Mouse (Mus musculus) gonadal fat pad, adult 2 months (tissue): ENCODE measurements around the gene Zc3h18. TPM values are rescaled to one million over a fixed set of nuclear protein-coding genes. Genes with fewer than 3 reads are reported as not detected.
A peak's percentile ranks its signal among the peaks of the same experiment; 100 is the strongest.

ENCODE experiments used
- DNase-seq: peaks from one replicate; pipeline ENCODE4 v3.0.0-alpha.2; 2012; ENCODE audit warnings: low read depth
- polyA plus RNA-seq: library from polyadenylated mRNA; depleted of rRNA; stranded (reverse); fragments of >200 nt; gene quantifications from 2 replicates; pipeline ENCODE4 v1.2.3, GENCODE M21; 2012

The Zc3h18 gene
- polyA plus RNA-seq, 1 experiment: 18.9 TPM

- no peak for DNase-seq
Measured at GRCm38 (mm10) chr8:122347811-122348552, 28.4 kb upstream of the Zc3h18 start.

- no peak for DNase-seq
Measured at GRCm38 (mm10) chr8:122349357-122350297, 26.8 kb upstream of the Zc3h18 start.

DNA sequence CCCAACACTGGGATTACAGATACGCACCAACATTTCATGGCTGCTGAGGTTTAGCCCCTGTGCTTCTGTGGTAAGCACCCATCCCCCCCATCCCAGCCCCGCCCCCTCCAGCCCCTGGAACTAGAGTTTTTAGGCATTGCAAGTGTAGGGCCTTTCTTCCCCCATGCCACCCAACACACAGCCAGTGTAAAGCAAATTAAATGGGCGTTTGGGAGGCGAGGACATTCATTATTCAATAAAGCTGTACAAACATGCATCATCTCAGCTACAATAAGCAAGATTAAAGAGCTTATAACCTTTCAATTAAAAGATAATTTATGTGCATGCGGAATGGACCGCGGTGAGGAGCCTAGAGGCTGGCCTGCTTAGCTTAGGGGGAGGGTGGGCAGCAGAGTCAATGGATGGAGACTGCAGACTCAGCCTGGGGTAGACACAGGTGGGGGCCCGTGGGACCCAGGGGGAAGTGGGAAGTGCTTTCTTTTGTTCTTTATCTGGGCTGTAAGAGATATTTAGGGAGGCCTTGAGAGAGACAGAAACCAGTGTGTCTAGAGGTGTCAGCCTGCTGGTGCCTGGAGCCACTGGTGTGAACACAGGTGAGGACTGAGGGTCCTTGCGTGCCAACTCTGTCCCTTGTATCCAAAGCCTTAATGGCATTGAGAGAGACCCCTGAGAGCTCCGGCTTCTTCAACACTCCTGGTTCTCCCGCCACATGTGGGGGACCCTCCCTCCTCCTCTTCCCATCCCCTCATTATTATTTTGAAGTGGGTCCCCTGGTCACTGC is 25.9 kb upstream of the Zc3h18 start:
- DNase-seq: no peak

GRCm38 (mm10) chr8:122354157-122354556 is 22.3 kb upstream of the Zc3h18 start:
- no peak for DNase-seq

- DNase-seq: peak; percentile 75
Measured at GRCm38 (mm10) chr8:122355642-122356606, 20.5 kb upstream of the Zc3h18 start.

- DNase-seq: no peak
Measured at GRCm38 (mm10) chr8:122357202-122357601, 19.2 kb upstream of the Zc3h18 start.

DNA sequence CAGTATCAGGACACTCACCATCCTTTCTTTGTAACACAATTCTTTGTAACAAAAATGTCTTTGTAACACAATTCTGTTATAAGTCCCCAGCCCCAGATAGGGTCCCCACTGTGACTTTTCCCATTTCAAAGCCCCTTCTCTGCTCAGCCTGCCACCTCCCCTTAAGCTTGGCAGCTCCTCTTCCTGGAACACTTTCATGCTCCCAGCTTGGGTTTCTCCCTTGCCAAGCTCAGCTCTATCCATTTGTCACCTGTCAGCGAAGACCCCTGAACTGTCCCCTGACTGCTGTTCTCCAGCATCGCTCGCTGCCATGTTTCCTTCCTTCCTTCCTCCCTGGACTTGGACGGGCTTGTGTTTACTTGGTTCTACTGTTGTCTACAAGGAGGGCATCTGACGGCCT is 18.8 kb upstream of the Zc3h18 start:
- no peak for DNase-seq

GRCm38 (mm10) chr8:122359111-122359775 is 17.2 kb upstream of the Zc3h18 start:
- no peak for DNase-seq

- DNase-seq: no peak
Measured at GRCm38 (mm10) chr8:122360696-122361416, 15.6 kb upstream of the Zc3h18 start, which contains the start of gene Trhr2. Trhr2 (minus strand) TSS chr8:122360746.

DNA sequence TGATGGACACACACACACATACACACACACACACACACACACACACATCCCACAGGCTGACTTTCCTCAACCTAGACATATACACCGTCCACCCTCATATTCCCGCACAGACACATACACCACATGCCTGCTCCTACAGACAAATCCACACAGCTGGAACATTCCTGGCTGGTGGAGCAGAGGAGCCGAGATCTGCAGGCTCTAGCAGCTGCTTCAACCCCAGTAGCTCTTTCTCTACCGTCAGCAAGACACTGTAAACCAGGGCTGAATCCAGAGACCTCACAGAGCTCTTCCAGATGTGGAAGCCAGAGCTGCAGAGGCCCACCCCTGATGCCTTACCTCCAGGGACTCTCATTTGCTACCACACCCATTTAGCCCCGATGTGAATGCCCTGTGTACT is 14.1 kb upstream of the Zc3h18 start:
- DNase-seq: no peak

- no peak for DNase-seq
Measured at GRCm38 (mm10) chr8:122362967-122363366, 13.4 kb upstream of the Zc3h18 start.

- no peak for DNase-seq
Measured at GRCm38 (mm10) chr8:122368494-122368893, 7.9 kb upstream of the Zc3h18 start.

DNA sequence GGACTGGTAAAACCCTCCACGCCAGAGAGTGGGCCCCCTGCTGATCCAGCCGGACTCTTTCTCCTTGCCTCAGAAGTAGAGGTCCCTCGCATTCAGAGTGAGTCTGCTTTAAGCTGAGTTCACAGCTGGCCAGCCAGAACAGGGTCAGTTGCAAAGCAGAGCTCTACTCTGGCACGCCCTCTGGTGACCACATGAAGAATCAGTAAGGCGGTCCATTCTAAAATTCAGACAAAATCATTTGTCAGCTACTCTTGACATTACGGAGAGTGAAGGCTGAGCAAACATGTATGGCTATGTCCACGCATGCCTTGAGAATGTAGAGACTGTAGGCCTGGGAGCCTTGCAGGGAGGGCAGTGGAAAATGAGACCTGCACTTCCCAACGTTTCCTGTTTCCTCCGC is 6.7 kb upstream of the Zc3h18 start:
- no peak for DNase-seq

DNA sequence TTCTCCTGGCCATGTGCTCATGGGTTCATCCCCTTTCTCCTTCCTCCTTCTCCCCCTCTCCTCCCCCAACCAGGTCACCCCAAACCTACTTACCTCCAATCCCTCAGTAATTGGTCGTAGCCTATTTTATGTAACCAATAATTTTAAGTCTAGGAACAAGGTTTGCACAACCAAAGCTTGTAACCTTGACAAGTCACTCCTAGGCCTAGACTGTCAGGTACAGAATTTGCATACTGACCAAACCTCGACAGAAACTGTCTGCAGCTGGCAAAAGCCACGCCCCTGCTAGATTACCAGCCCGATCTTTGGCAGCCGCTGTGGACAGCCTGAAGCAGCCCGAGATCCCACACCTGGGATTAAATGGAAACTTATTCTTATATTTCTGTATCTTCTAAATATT is 4.7 kb upstream of the Zc3h18 start:
- DNase-seq: no peak

DNA sequence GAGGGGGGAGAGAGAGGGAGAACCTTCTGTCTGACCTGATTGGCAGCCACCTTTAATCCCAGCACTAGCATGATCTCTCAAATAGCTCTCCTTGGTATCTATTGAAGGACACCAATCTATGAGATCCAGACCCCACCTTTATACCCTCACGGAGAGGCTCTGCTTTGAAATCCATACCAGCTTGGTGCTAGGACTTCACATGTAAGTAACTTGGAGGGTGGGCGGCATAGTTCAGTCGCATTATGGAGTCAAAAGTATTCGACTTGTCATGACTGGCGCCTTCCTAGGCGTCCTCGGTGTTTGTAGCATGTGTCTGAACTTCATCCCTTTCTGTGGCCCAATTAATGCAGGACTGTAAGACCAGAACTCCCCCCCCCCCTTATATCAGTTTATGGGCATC is 1.1 kb upstream of the Zc3h18 start:
- DNase-seq: no peak

DNA sequence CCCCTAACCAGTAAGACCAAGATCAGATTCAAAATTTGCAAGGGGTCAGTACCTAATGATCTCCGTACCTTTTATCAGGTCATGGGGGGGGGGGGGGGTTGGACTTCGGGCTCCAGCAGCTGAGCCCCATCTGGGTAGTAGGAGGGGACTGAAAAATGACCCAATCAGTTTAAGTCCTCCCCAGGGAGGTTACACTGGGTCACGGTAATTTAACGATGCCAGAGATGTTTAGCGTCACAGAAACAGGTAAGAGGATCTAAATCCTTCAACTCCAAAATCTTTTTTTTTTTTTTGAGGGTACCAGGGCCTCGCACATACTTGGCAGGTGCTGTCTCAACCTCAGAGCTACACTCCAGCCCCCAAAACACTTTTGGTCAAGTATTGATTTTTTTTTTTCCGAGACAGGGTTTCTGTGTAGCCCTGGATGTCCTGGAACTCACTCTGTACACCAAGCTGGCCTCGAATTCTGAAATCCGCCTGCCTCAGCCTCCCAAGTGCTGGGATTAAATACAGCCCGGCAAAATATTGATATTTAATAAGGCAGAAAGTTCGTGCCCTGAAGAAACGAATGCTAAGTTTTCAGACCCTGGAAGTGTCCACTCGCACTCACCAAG is 551 bp upstream of the Zc3h18 start:
- DNase-seq: no peak

DNA sequence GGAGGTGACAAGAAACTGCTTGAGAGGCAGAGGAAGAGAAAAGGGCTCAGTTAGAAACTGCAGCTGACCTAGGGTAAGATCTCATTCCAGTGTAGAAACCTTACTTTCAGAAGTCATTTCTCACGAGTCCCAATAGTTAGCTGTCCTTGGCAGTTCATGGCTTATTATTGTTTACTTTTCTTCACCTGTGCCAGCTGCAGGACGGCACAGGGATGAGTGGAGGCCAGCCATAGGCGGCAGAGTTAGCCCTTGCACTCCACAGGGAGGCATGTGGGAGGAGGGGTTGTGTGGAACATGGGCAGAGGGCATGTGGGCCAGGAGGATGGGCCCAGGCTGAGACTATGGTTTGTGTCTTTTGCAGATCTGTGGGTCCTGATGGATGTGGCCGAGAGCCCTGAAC is 6.6 kb downstream of the Zc3h18 start:
- no peak for DNase-seq

DNA sequence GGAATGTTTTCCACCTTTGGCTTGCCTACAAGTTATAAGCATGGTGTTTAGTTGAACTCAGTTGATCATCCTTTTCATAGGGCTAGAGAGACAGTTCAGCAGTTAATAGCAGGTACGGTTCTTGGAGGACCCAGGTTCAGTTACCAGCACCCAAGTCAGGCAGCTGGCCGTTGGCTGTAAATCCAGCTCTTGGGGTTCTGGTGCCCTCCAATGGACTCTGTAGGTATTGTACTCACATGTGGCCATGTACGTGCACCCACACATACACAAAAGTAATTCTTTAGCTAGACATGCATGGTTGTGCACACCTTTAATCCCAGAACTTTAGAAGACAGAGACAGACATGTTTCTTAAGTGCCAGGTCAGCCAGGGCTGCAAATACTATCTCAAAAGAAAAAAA is 12.9 kb downstream of the Zc3h18 start:
- no peak for DNase-seq

DNA sequence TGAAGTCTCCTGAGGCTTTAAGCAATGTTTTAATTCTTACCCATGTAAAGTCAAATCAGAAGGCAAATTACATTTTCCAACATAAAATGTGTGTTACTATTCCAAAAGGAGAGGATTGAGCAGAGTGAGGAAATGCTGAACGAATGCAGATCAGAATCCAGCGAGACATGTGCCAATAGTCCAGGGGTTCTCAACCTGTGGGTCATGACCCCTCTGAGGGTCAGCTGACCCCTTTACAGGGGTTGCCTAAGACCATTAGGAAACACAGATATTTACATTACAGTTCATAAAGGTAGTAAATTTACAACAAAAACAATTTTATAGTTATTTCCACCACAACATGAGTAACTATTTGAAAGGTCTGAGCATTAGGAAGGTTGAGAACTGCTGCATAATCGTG is 14.3 kb downstream of the Zc3h18 start:
- no peak for DNase-seq
